Mouse (Mus musculus) frontal cortex, postnatal 10 days (tissue): ENCODE measurements at regions not wholly inside any gene's neighbourhood (a gene's known extent, or its start where the extent isn't known, plus 50 kb on each side); places are given as distances from the start of the nearest gene placed in this dataset.

ENCODE experiments used
- DNase-seq, 2 experiments: peaks; one replicate each; pipeline ENCODE4 v3.0.0; 2022; ENCODE audit warnings: low spot score in 2 of 2, mixed read lengths in 1 of 2

DNA sequence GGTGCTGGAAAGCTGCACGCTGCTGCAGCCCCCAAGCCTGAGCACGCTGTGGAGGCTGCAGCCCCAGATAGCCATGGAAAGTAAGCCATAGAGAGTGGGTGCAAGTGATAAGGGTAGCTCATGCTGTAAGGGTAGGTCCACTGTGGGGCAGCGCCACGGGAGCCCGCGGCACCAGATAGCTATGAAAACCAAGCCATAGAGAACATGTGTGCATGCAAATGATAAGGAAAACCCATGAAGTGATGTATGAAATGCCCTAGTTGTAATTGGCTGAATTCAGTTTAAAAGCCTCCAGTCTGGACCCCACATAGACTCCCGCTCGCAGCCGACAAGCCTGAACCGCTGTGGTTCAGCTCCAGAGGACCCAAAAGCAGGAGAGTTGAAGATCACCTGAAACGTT lies 58.8 kb upstream of the L3mbtl3 start:
- DNase-seq, result no peak

DNA sequence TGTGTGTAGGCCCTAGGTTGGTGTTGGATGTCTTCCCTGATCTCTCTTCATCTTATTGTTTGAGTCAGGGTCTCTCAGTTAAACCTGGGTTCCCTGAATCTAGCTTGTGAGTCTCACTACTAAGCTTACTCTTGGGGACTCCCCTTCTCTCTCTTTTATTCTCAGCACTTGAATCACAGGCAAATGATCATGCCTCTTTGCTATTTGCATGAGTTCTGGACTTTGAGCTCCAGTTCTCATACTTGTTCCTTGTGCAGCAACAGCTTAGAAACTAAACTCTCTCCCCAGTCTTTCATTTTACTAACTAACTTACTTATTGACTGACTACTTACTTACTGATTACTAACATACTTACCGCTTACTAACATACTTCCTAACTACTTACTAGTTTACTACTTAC lies 64.9 kb upstream of the L3mbtl3 start:
- no peak for DNase-seq

DNA sequence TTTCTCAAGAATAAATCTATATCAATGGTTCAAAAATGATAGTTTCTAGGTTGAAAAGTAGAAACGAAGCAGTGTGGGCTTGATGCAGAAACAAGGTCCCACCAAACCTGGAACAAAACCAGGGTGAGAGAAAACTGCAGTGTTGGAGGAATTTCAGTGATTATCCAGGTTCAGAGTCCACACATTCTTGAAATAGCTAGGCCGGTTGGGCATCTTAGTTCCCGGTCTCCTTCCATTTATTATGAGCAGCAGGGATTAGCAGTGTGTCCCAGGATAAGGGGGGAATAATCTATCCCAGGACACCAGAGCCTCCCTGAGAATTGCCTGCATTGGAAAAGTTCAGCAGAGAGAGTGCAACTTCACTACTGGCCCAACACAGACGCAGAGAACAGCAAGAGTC lies 108.5 kb upstream of the L3mbtl3 start:
- no peak for DNase-seq

DNA sequence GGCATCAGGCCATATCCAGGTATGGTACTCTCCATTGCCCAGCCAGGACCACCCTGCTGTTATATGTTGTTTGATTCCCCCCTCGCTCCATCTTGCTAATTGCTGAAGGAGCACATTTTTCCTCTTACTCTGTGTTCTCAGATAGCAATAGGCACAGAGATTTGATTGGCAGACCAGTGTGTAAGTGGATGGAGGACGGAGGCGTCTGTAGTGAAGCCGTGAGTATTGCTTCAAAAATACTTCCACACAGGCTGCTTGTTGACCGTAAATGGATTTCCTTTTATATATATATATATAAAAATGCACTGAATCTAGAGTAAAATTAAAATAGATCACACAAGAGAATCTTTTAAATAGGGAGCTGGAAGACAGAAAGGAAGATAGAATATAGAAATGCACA lies 115.6 kb upstream of the L3mbtl3 start:
- peak in 1 of 2 experiments; percentile 5 for DNase-seq

DNA sequence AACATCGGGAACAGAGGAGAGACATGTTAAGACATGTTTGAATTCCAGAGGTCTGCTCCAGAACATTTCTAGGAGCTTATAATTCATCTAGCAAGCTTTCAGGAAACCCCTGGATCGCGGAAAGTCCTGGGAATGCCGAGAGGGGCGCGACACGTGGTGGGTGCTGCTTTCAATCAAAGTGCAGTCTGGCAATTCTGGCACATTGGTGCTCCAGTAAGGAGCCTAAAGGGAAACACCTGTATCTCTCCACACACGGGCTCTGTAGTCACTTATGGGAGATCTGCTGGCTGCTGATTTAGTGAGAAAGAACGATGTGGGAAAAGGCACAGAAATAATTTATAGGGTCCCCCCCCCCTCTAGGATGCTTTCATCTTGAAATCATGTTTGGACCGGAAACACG lies 116.4 kb upstream of the L3mbtl3 start:
- no peak for DNase-seq

DNA sequence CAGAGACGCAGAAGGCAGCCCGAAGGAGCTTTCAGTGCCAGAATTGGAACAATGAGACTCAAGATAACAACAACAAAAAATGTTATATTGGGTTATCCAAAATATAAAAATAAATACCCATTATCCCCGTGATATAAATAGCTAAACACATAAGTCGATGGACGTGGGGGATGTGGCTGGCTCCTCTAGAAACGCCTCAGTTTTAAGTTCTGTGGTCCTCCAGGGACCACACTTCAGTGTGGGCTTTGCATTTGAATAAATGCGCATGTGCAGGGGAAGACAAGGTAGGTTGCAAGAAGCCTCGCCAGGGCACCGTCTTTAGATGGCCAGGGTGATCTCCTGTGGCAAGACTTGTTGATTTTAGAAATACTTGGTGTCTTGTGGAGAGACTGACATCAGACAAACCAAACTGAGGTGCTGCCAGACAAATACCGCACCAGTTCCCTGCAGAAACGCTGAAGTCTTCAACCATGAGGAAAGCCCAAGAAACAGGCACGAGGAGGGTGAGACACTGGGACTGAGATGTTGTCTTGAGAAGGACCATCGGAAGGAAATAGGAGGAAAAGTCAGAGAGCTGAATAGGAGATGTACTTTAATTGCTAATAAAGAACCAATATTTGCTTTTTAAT lies 117.2 kb upstream of the L3mbtl3 start:
- no peak for DNase-seq

DNA sequence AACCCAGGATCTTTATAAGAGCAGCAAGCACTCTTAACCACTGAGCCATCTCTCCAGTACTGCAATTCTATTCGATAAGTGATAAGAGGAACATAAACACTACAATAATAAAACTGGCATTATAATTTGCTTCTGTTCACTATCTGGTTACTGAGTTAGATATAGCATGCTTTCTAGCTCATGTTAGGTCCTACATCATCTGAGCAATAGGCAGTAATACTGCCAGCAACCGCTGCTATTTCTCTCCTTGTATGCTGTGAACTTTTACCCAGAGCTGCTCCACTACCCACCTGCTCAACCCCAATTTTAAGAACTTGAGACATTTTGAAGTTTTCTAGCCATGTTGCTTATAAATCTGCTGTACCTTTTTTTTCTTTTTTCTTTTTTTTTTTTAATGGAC lies 118.0 kb upstream of the L3mbtl3 start:
- no peak for DNase-seq

DNA sequence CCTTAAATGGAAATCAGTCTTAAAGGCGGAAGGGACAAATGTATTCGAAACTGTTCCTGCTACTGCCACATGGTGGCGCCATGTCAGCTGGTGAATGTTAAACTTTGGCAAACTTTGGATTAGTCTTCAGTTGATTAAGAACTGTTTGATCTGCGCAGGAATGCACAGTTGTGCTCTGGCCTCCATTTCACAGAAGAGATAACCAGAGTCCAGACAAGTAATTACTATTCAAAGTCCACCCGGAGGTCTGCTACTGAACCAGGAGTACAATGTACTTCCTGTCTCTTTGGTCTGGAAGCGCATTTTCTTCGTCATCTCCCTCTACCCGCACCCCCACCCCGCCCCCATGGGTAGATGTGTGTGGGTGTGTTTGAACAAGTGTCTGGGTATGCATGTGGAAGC lies 118.6 kb upstream of the L3mbtl3 start:
- DNase-seq, result peak in 1 of 2 experiments; percentile 13

DNA sequence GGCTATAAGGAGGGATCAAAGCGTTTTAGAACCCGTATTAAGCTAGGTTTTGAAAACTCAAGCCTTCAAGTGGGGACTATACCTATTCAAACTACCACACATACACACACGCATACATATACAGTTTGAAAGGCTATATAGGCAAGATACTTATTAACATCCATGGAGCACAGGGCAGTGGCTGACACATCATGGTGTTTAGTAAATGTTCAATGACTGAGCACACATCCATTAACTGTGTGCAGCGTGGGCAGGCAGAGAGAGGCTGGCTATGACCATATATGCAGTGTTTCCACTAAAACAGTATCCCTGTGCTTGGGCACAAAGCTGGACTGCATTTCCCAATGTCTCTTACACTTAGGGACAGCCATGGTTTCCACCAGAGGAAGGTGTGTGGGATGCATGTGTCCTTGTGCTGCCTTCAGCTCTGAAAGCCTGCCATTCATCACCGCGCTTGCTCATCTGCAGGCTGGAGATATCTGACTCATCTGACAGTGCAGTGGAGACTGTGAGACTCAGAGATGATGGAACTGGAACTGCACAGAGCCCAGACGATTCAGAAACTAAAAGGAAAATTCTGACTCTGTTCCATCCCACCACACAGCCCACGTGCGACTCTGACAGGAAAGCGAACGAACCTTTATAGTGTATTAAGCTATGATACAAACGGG lies 124.6 kb upstream of the L3mbtl3 start:
- DNase-seq, result no peak

DNA sequence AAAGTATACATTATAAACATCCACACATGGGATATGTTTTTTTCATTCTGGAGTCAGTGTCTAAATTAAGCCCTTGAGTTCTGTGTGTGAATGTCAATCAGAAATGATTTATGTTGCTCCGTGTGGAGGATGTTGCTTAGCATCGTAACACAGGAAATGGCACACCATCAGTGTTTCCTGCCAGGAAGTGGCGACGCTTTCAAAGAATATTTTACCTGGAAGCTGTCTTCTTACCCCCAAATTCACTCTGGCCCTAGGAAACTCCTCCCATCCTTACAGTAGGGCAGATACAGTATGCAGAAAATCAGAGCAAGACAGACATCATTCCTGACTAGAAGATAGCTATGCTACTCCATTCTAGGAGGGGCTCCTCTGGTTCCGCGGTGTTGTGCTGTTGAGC lies 145.1 kb upstream of the L3mbtl3 start:
- DNase-seq, result no peak

DNA sequence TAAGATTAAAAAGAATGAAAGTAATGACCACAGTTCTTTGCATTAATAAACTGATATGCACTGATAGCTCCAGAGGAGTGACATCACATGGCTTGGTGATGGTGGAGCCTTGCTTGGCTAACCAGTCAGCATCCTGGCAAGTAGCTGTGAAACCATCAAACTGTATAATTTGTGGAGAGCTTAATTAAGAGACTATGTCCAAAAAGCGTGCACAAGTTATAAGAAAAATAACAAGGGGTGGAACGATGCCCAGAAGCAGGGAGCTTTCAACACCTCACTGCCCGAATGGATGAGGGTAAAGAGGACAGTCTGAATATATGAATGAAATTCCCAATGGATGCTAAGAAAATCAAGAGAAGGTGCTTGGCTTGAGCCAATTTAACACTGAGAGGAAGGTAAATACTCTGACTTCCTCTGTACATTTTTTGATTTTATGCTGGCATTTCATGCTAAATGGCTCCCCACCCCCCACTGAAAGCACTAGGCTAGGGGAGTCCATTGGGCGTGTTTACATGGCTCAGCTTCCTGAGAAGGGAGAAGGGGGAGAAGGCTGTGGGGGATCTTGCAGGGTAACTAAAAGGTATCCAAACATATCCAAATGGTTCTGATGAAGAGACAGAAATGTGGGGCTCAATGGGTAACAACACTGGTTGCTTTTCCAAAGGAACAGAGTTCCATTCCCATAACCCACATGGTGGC lies 150.2 kb upstream of the L3mbtl3 start:
- no peak for DNase-seq

DNA sequence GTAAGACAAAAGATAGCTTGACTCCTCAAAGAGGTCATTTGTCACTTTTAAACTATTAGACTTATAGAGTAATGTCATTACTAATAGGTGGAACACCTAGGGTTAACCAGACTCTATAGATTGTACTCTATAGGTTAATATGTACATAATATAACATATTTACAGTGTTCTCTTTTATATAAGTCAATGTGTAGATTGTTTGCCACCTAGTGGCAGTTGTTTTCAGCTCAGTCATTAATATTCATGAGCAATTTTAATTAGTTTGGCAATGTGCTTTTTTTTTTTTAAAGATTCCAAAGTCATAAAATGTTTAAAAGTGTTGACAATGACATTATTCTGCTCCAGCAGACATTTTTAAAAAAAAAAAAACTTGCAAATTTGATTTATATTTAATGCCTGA lies 164.4 kb upstream of the L3mbtl3 start:
- DNase-seq, result no peak

DNA sequence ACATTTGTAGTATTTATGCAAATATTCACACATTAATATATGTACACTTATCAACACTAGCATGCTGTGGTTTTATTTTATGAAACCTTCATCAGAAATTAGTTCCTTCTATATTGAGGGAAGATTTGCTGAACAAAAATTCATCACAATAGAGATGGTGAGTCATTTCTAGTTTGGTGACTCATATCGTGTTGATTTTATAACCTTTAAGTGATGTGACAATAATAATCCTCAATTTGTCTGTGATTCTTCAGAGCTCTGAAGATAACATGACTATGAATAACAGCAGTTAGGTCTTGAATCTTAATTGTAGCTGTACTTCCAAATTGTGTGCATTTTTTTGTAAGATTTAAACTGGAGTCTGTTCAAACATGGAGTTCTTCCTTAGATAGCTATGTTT lies 168.3 kb upstream of the L3mbtl3 start:
- no peak for DNase-seq

DNA sequence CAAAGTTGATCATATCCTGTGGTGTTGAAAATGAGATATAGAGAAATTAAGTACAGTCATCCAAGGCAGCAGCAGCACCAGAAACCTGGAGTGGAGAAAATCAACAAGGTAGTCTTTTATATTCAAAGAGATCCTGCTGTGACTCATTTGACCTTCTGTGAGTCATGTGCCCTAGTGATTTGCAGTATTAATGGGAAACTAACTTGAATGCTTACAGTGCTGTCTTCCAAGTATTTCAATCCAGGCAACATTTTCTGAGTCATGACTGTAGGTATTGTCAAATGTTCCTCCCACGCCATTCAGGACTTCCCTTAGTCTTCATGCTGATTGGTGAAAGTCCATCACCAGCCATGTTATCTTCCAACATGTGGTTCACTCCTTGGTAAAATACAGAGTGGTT lies 169.0 kb upstream of the L3mbtl3 start:
- DNase-seq, result no peak

DNA sequence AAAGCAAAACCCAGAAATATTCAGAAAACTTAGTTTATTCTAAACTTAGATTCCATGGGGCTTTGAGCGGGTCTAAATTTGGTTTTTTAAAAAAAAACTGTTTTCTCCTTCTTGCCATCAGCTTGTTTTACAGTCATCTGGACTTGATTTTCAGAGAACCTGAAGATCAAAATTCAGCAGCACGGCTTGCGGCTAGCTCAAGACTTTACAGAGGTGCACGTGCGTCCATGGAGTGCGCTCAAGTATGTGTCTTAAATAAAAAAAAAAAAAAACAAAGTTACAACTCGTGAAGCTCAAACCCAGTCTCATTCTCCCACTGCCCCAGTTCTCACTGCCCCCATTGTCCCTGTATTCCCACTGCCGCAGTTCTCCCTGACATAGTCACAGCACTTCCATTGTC lies 180.5 kb upstream of the L3mbtl3 start:
- no peak for DNase-seq

DNA sequence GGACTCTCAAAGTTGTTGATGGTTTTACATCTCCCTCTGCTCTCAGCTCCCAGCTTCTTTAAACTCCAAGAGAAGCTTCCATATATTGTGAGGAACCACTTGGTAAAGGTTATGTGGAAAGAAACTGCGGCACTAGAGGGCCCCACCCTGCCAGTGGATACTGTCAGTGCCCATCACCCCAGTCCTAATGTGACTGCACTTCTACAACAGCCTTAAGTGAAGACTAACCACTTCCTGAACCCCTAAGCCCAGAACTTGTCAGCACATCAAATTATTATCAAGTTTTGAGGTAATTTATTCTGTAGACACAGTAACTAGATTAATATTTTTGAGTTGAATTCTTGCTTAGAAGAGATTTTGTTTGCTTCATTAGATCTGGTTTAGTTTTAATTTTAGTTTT lies 182.3 kb upstream of the L3mbtl3 start:
- DNase-seq, result no peak

DNA sequence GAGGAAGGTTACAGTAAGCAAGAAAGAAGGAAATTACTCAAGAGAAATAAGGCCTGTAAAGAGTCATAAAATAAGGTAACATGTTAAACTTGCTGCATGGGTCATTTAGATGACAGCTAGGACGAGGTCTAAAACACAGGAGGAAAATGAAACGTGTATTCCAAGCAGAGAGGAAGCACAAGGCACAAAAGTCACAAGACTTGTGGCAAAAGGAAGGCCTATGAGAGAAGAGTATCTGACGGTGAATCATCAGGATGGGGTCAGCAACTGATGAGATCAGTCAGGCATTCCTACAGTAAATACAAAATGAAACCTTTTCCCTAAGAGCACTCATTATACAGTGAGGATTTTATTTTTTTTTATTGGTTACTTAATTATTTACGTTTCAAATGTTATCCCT lies 183.6 kb upstream of the L3mbtl3 start:
- no peak for DNase-seq

DNA sequence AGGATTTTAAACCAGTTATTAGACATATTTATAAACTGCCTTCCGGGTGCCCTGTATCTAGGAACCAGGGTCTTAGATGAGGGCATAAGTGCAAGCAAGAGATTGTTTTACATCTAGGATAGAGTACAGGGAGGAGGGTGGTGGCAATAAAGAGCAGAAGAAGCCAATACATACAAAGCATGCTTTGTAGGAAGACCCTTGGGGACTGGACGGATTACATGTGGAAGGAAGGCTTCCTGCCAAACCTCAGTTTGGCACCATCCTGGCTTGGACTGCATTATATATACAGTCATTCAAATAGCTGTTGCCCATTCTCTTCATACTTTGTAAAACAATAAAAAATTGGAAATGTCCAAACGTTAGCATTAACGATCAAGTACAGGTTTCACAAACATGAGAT lies 184.7 kb upstream of the L3mbtl3 start:
- DNase-seq, result no peak

DNA sequence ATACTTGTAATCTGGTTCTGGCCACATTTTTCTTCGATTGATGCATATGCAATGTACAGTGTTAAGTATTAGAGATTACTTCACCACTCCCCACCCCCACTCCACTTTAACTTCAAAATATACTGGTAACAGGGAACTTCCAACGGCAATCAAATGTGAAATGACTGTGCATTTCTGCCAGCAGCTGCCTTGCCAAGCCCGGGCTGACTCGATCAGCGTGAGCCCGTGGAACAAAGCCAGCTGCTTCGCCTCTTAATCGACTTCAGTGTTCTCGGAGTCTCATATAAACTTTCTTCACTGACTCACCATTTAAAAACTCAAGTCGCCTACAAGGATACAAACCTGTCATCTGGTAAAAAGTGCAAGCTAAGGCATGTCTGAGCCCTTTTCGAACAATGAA lies 188.7 kb upstream of the L3mbtl3 start:
- DNase-seq, result peak; percentile 16 to 32

DNA sequence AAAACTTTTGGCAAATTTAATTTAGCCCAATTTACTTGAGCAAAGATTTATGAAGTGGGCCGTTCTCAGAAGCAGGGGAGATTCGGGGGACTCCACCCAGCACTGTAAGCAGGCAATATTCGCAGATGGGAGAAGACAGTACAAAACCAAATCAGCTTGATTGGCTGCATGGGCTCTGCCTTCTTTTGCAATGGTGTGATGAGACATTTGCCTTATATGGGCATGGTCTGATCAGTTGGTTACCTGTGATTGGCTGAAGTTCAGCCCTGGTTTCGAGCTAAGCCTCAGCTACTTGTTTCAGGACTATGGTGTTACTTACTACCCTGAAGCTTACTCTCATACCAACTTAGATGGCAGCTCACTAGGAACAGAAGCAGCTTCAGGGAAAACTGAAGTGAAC lies 185.6 kb upstream of the Arhgap18 start:
- no peak for DNase-seq

DNA sequence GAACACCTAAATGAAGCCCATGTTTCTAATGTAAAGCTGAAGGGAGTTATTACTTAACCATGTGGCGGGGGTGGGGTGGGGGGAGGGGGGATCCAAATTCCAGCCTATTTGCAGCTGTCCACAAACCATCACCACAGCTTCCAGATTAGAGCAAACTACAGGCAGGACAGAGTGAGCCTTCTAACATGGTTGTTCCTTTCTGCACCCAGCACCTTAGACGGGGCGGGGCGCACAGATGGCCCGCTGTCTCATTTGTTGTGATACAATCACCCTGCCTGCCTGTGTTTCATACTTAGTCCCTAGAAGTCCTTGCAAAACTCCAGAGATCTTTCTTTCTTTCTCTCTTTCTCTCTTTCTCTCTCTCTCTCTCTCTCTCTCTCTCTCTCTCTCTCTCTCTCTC lies 182.8 kb upstream of the Arhgap18 start:
- DNase-seq, result no peak

DNA sequence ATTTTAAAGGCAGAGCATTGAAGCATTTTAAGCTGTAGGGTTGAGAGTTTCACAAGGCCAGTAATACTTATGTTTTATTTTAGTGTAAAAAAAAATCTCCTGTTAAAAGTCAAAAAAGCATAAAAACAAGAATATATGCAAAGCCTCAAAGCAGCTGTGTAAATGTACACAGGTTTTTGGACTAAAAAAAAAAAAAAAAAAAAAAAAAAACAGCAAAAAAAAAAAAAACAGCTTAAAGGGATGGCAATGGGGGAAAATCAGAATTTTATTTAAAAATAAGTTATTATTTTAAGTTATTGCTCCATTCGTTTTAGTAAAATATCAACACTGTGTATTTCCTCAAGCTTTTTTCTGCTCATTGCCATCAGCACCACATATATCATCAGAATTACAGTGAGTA lies 181.8 kb upstream of the Arhgap18 start:
- no peak for DNase-seq

DNA sequence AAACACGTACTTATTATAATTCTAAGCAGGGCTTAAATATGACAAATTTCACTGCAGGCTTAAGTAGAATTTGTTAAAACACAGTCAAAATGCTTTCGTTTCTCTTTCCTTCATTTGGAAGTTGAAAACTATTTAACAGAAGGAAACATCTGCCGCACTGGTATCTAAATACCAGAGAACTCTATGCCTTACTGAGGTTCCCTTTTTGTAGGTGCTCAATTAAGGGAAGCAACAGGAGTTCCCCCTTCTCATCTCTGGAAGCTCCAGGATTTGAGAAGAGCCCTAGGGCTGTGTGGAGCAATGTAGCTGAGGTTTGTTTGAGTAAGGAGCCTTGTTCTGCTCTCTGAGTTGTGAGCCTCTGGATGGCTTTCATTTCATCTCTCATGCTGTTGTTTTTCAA lies 177.1 kb upstream of the Arhgap18 start:
- no peak for DNase-seq
